Mouse (Mus musculus): ENCODE results near the gene Fbxw11. TPM values are rescaled to one million over a fixed set of nuclear protein-coding genes. Genes with fewer than 3 reads are reported as not detected.
"Not testable (repeated sequence)": the region's sequence is repeated elsewhere in the genome, so short reads cannot be mapped to it uniquely, and the experiment has no call there.

Fbxw11 gene
- polyA plus RNA-seq, 1 experiment from 2014 or later: 61.7 TPM

GRCm38 (mm10) chr11:32681192-32681795 is 38.8 kb downstream of the Fbxw11 start:
- Histone ChIP-seq H3K27me3 (replicated peaks) (no peaks in the 10 kb centered on the region), H3K9me3 (no peaks in the 10 kb centered on the region), H3K27ac (no peak overlapping the region), H3K4me1 (0 out of 2 replicates have a peak, but pooled peaks cover 9% of the 10 kb centered on the region), H3K9ac (no peak overlapping the region), H3K4me2 (no peak overlapping the region), H3K36me3 (no peaks in the 10 kb centered on the region), H3K4me3 (replicated peaks) (no peak overlapping the region)
- ATAC-seq (ENCODE audit: insufficient read depth, low FRiP score, low read depth): no peak
- 72% methylated on average over 3 of the region's 3 CpGs for WGBS

- Histone ChIP-seq H3K4me3 (replicated peaks) (no peak overlapping the region), H3K4me2 (no peak overlapping the region), H3K36me3 (no peaks in the 10 kb centered on the region), H3K27me3 (replicated peaks) (no peaks in the 10 kb centered on the region), H3K4me1 (0 out of 2 replicates have a peak, but pooled peaks cover 9% of the 10 kb centered on the region), H3K9ac (no peak overlapping the region), H3K9me3 (no peaks in the 10 kb centered on the region), H3K27ac (no peak overlapping the region)
- no peak for ATAC-seq (ENCODE audit: insufficient read depth, low FRiP score, low read depth)
- WGBS: 66% methylated on average over 5 of the region's 5 CpGs
Measured at GRCm38 (mm10) chr11:32682335-32683102, 40.0 kb downstream of the Fbxw11 start.

GRCm38 (mm10) chr11:32684690-32685254 is 42.2 kb downstream of the Fbxw11 start:
- 72% methylated on average over 3 of the region's 3 CpGs for WGBS
- H3K4me2 ChIP-seq: no peak overlapping the region
- no peak overlapping the region for H3K27ac ChIP-seq
- H3K9me3 ChIP-seq: no peaks in the 10 kb centered on the region
- no peaks in the 10 kb centered on the region for H3K36me3 ChIP-seq
- no peak for ATAC-seq (ENCODE audit: insufficient read depth, low FRiP score, low read depth)
- H3K27me3 ChIP-seq (replicated peaks): no peaks in the 10 kb centered on the region
- H3K9ac ChIP-seq: no peak overlapping the region
- H3K4me1 ChIP-seq: 0 out of 2 replicates have a peak, but pooled peaks cover 5% of the 10 kb centered on the region
- no peak overlapping the region for H3K4me3 ChIP-seq (replicated peaks)

GRCm38 (mm10) chr11:32688245-32688855 is 45.8 kb downstream of the Fbxw11 start:
- Histone ChIP-seq H3K9me3 (no peaks in the 10 kb centered on the region), H3K27me3 (replicated peaks) (no peaks in the 10 kb centered on the region), H3K4me3 (replicated peaks) (no peak overlapping the region), H3K36me3 (no peaks in the 10 kb centered on the region), H3K27ac (no peak overlapping the region), H3K4me2 (no peak overlapping the region), H3K9ac (no peak overlapping the region), H3K4me1 (no peaks in the 10 kb centered on the region)
- WGBS: 87% methylated on average over 2 of the region's 2 CpGs
- ATAC-seq (ENCODE audit: insufficient read depth, low FRiP score, low read depth): no peak

GRCm38 (mm10) chr11:32689510-32689909 is 47.0 kb downstream of the Fbxw11 start:
- H3K4me3 ChIP-seq (replicated peaks): no peak overlapping the region
- no peaks in the 10 kb centered on the region for H3K9me3 ChIP-seq
- no peak overlapping the region for H3K27ac ChIP-seq
- WGBS: 83% methylated on average over 1 of the region's 1 CpGs
- ATAC-seq (ENCODE audit: insufficient read depth, low FRiP score, low read depth): no peak
- no peaks in the 10 kb centered on the region for H3K36me3 ChIP-seq
- 0 out of 2 replicates have a peak, but pooled peaks cover 2% of the 10 kb centered on the region for H3K4me1 ChIP-seq
- H3K9ac ChIP-seq: no peak overlapping the region
- no peak overlapping the region for H3K4me2 ChIP-seq
- no peaks in the 10 kb centered on the region for H3K27me3 ChIP-seq (replicated peaks)

GRCm38 (mm10) chr11:32692834-32693233 is 50.3 kb downstream of the Fbxw11 start:
- no peak overlapping the region for H3K4me2 ChIP-seq
- no peaks in the 10 kb centered on the region for H3K36me3 ChIP-seq
- no peaks in the 10 kb centered on the region for H3K9me3 ChIP-seq
- H3K9ac ChIP-seq: no peak overlapping the region
- no peak overlapping the region for H3K4me3 ChIP-seq (replicated peaks)
- no peak for ATAC-seq (ENCODE audit: insufficient read depth, low FRiP score, low read depth)
- no peak overlapping the region for H3K27ac ChIP-seq
- 93% methylated on average over 1 of the region's 1 CpGs for WGBS
- H3K27me3 ChIP-seq (replicated peaks): no peaks in the 10 kb centered on the region
- peaks cover 6% of the 10 kb centered on the region; the same call in 1 of the 2 replicates for H3K4me1 ChIP-seq

GRCm38 (mm10) chr11:32693431-32694141 is 51.1 kb downstream of the Fbxw11 start:
- ATAC-seq (ENCODE audit: insufficient read depth, low FRiP score, low read depth): no peak
- Histone ChIP-seq H3K4me1 (peaks cover 10% of the 10 kb centered on the region), H3K27me3 (replicated peaks) (no peaks in the 10 kb centered on the region), H3K4me2 (no peak overlapping the region), H3K9ac (no peak overlapping the region), H3K36me3 (no peaks in the 10 kb centered on the region), H3K4me3 (replicated peaks) (no peak overlapping the region), H3K27ac (no peak overlapping the region), H3K9me3 (no peaks in the 10 kb centered on the region)
- WGBS: 52% methylated on average over 7 of the region's 7 CpGs

GRCm38 (mm10) chr11:32694322-32695003 is 51.9 kb downstream of the Fbxw11 start:
- ATAC-seq (ENCODE audit: insufficient read depth, low FRiP score, low read depth); H3K9me3 ChIP-seq; H3K4me2 ChIP-seq: not testable (repeated sequence)

GRCm38 (mm10) chr11:32696446-32697090 is 54.0 kb downstream of the Fbxw11 start:
- WGBS: 50% methylated on average over 2 of the region's 2 CpGs

More at GRCm38 (mm10) chr11:32694322-32695003, 51.9 kb downstream of the Fbxw11 start:
- WGBS: 71% methylated on average over 9 of the region's 9 CpGs
- H3K4me3 ChIP-seq (replicated peaks); H3K27me3 ChIP-seq (replicated peaks); H3K36me3 ChIP-seq; H3K27ac ChIP-seq; H3K9ac ChIP-seq: not testable (repeated sequence)
- peaks cover 10% of the 10 kb centered on the region for H3K4me1 ChIP-seq

GRCm38 (mm10) chr11:32697695-32698094 is 55.2 kb downstream of the Fbxw11 start:
- H3K9ac ChIP-seq: no peak overlapping the region
- ATAC-seq (ENCODE audit: insufficient read depth, low FRiP score, low read depth): no peak
- no peak overlapping the region for H3K27ac ChIP-seq
- 40% methylated on average over 3 of the region's 3 CpGs for WGBS
- H3K36me3 ChIP-seq: no peaks in the 10 kb centered on the region
- no peak overlapping the region for H3K4me2 ChIP-seq
- H3K27me3 ChIP-seq (replicated peaks): no peaks in the 10 kb centered on the region
- H3K4me3 ChIP-seq (replicated peaks): no peak overlapping the region
- H3K4me1 ChIP-seq: peaks cover 10% of the 10 kb centered on the region
- no peaks in the 10 kb centered on the region for H3K9me3 ChIP-seq

More at GRCm38 (mm10) chr11:32696446-32697090, 54.0 kb downstream of the Fbxw11 start:
- Histone ChIP-seq H3K36me3 (no peaks in the 10 kb centered on the region), H3K9me3 (no peaks in the 10 kb centered on the region), H3K9ac (no peak overlapping the region), H3K27ac (no peak overlapping the region), H3K4me1 (peaks cover 10% of the 10 kb centered on the region), H3K4me3 (replicated peaks) (no peak overlapping the region), H3K27me3 (replicated peaks) (no peaks in the 10 kb centered on the region), H3K4me2 (no peak overlapping the region)
- no peak for ATAC-seq (ENCODE audit: insufficient read depth, low FRiP score, low read depth)

Data from stomach, embryonic 15.5 days (tissue).